Mouse (Mus musculus) myocyte (in vitro differentiated cells): ENCODE measurements around the gene Zfp385c. TPM values are rescaled to one million over a fixed set of nuclear protein-coding genes. Genes with fewer than 3 reads are reported as not detected.

Experiments
- H3K27me3 ChIP-seq: one replicate; pipeline ENCODE4 v1.6.1; 2011; ENCODE audit not compliant: control insufficient read depth, insufficient read depth, insufficient read length
- H3K36me3 ChIP-seq: one replicate; pipeline ENCODE4 v1.6.1; 2011; ENCODE audit not compliant: control insufficient read depth, insufficient read depth
- H3K4me2 ChIP-seq: one replicate; pipeline ENCODE4 v1.6.1; 2011; ENCODE audit warnings: low read depth, control low read depth
- H3K4me3 ChIP-seq: one replicate; pipeline ENCODE4 v1.5.1; 2011; ENCODE audit warnings: mild to moderate bottlenecking, control low read depth, moderate library complexity
- H3K79me2 ChIP-seq: one replicate; pipeline ENCODE4 v1.6.1; 2011; ENCODE audit not compliant: control insufficient read depth, insufficient read depth
- H3ac ChIP-seq: one replicate; pipeline ENCODE4 v1.6.1; 2011; ENCODE audit not compliant: control insufficient read depth, insufficient read length
- CEBPB ChIP-seq: IDR thresholded peaks from 2 replicates; pipeline ENCODE4 v1.6.1; 2011; ENCODE audit warnings: mild to moderate bottlenecking, moderate library complexity; ENCODE audit not compliant: poor library complexity, insufficient read depth, severe bottlenecking
- E2F4 ChIP-seq: IDR thresholded peaks from one replicate; pipeline ENCODE4 v1.6.1; 2011; ENCODE audit warnings: mild to moderate bottlenecking, control low read depth, moderate library complexity; ENCODE audit not compliant: insufficient read depth
- MAX ChIP-seq: IDR thresholded peaks from one replicate; pipeline ENCODE4 v1.6.1; 2011; ENCODE audit warnings: low read depth, mild to moderate bottlenecking, control low read depth
- MYOD1 ChIP-seq, 3 experiments: IDR thresholded peaks; one replicate each; pipeline ENCODE4 v1.6.1; 2011; ENCODE audit warnings: control low read depth in 2 of 3, low read depth in 2 of 3, mild to moderate bottlenecking in 2 of 3, moderate library complexity in 1 of 3; ENCODE audit not compliant: insufficient read length in 2 of 3, control insufficient read depth in 1 of 3
- MYOG ChIP-seq, 3 experiments: IDR thresholded peaks; one replicate each; pipeline ENCODE4 v1.6.1; 2011; ENCODE audit warnings: control low read depth in 2 of 3, low read depth in 2 of 3, mild to moderate bottlenecking in 2 of 3; ENCODE audit not compliant: insufficient read length in 2 of 3, control insufficient read depth in 1 of 3, insufficient read depth in 1 of 3
- POLR2A ChIP-seq: IDR thresholded peaks from one replicate; pipeline ENCODE4 v1.6.1; 2011; ENCODE audit warnings: low read depth, mild to moderate bottlenecking, control low read depth, moderate library complexity; ENCODE audit not compliant: insufficient read length
- POLR2AphosphoS2 ChIP-seq: IDR thresholded peaks from one replicate; pipeline ENCODE4 v1.6.1; 2011; ENCODE audit warnings: low read depth, control low read depth; ENCODE audit not compliant: insufficient read length
- REST ChIP-seq: IDR thresholded peaks from one replicate; pipeline ENCODE4 v1.6.1; 2011; ENCODE audit warnings: mild to moderate bottlenecking, control low read depth, moderate library complexity; ENCODE audit not compliant: insufficient read depth, insufficient read length
- SRF ChIP-seq: IDR thresholded peaks from one replicate; pipeline ENCODE4 v1.6.1; 2011; ENCODE audit warnings: low read depth; ENCODE audit not compliant: control insufficient read depth, insufficient read length
- TCF12 ChIP-seq: IDR thresholded peaks from one replicate; pipeline ENCODE4 v1.6.1; 2011; ENCODE audit warnings: mild to moderate bottlenecking, control low read depth; ENCODE audit not compliant: poor library complexity, insufficient read depth, severe bottlenecking
- TCF3 ChIP-seq: IDR thresholded peaks from one replicate; pipeline ENCODE4 v1.6.1; 2011; ENCODE audit warnings: low read depth, control low read depth; ENCODE audit not compliant: insufficient read length
- USF1 ChIP-seq: IDR thresholded peaks from one replicate; pipeline ENCODE4 v1.6.1; 2011; ENCODE audit warnings: low read depth, mild to moderate bottlenecking, control low read depth, moderate library complexity
- polyA plus RNA-seq: library from polyadenylated mRNA; unstranded; fragments of >200 nt; fragmentation: generic; extraction: Trizol; gene quantifications from one replicate; pipeline ENCODE4 v1.2.1, GENCODE M21; 2012; ENCODE audit warnings: missing spikeins

Zfp385c gene
- polyA plus RNA-seq, 1 experiment, result 0.24 TPM

DNA sequence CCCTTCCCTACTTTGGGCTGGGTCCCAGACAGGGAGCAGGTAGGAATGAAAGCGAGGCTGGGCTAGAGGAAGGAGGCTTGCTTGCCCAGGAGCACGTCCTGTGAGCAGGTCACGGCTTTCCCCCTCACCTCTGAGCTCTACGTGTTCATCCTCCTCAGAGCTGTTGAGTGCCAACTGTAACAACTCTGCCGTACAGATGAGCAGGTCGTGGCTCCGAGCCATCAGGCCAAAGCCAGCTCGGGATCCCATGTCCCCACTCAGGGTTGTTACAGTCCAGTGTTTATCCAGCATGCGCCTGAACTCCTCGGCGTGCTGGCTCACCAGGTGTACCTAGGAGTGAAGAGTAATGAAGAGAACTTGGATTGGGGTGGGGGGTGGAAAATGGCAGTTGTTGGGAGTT lies 11.1 kb upstream of the Zfp385c start:
- Histone ChIP-seq H3K4me3 (no peak overlapping the region), H3K36me3 (peaks cover 15% of the 10 kb centered on the region), H3ac (no peak overlapping the region), H3K27me3 (no peaks in the 10 kb centered on the region), H3K79me2 (no peaks in the 10 kb centered on the region), H3K4me2 (peak overlapping the region; percentile 55)
- TF ChIP-seq CEBPB (no peak), TCF3 (no peak)

DNA sequence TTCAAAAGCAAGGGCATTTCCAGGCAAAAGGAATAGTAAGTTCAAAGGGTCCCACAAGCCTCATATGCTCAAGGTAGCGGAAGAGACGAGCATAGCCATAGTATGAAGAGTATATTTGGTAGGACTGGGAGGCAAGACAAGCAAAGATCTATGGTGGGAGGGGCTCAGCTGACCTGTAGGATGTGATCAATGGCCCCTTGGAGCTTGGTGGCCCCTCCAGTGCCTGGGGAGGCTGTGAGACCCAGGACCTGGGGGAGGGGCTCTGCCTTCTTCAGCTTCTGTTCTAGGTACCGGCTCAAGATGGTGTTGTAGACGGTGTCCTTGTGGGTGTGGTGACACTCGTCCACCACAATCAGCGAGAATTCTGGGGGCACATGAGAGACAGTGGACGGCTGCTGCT lies 10.7 kb upstream of the Zfp385c start:
- Histone ChIP-seq H3K27me3 (no peaks in the 10 kb centered on the region), H3K36me3 (peaks cover 10% of the 10 kb centered on the region), H3K79me2 (no peaks in the 10 kb centered on the region), H3ac (no peak overlapping the region), H3K4me2 (peak overlapping the region; percentile 73), H3K4me3 (no peak overlapping the region)
- TF ChIP-seq MAX (no peak), CEBPB (no peak), MYOD1 (IDR thresholded peaks at IDR 0.05; ENCODE audit: control insufficient read depth in 1 of 3, insufficient read length in 2 of 3, low read depth in 2 of 3) (no peak), POLR2A (no peak), REST (no peak), MYOG (IDR thresholded peaks at IDR 0.05; ENCODE audit: control insufficient read depth in 1 of 3, insufficient read depth in 1 of 3, insufficient read length in 2 of 3, low read depth in 2 of 3) (no peak), E2F4 (no peak), USF1 (no peak), TCF12 (no peak), SRF (no peak), POLR2AphosphoS2 (no peak), TCF3 (no peak)

DNA sequence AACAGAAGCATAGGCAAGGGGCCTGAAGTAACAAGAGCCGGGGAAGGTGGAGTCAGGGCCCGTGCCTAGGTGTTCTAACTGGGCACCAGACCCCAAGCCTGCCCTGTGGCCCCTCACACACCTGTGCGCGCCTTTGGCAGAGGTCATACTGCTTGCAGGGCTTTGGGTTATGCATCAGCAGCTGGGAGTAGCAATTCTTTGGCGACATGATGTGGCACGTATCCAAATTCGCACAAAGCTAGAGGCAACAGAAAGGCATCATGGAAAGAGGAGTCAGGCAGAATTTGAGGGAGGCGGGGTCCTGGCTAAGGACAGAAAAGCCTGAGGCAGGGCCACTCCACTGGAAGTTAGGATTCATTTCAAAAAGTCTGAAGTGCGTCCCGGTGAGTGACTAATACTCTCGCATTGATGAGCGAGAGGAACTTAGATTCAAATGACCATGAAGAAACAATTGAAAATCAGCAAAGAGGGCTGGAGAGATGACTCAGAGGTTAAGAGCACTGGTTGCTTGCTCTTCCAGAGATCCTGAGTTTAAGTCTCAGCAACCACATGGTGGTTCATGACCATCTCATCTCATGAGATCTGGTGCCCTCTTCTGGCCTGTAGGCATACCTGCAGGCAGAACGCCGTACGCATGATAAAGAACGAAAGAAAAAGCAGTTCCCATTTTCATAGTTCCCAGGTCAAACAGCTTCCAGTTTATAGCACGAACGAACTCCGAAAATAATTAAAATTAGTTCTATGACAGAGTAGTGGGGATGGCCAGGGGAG lies 10.0 kb upstream of the Zfp385c start:
- no peaks in the 10 kb centered on the region for H3K27me3 ChIP-seq
- H3K4me2 ChIP-seq, result peak overlapping the region; percentile 73
- TF ChIP-seq TCF3 (no peak), REST (no peak), TCF12 (no peak), USF1 (no peak), MAX (no peak), MYOG (IDR thresholded peaks at IDR 0.05; ENCODE audit: control insufficient read depth in 1 of 3, insufficient read depth in 1 of 3, insufficient read length in 2 of 3, low read depth in 2 of 3) (no peak), E2F4 (no peak), POLR2A (no peak), CEBPB (no peak), POLR2AphosphoS2 (no peak), SRF (no peak), MYOD1 (IDR thresholded peaks at IDR 0.05; ENCODE audit: control insufficient read depth in 1 of 3, insufficient read length in 2 of 3, low read depth in 2 of 3) (no peak)
- peaks cover 6% of the 10 kb centered on the region for H3K36me3 ChIP-seq
- H3K79me2 ChIP-seq, result no peaks in the 10 kb centered on the region
- no peak overlapping the region for H3ac ChIP-seq
- H3K4me3 ChIP-seq, result no peak overlapping the region

DNA sequence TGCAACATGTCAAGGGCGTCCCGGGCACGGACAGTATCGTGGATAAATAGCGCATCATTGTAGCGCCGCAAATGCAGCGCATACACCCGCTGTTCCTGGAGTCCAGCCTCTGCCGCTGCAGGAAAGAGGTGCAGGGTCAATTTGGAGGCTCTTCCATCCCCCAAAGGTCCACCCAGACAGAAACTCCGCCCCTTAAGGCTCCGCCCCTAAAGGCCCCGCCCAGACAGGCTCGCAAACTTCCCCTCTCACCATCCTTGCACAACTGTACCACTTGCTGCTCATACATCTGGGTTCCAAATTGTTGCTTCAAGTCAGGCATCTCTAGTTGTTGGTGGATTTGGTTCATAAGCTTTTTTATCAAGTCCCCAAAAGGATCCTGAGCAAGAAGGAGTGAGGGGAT lies 9.0 kb upstream of the Zfp385c start:
- Histone ChIP-seq H3K27me3 (no peaks in the 10 kb centered on the region), H3ac (no peak overlapping the region), H3K79me2 (no peaks in the 10 kb centered on the region), H3K4me3 (no peak overlapping the region), H3K36me3 (peaks cover 4% of the 10 kb centered on the region), H3K4me2 (no peak overlapping the region)
- TF ChIP-seq TCF12 (no peak), POLR2A (no peak), E2F4 (no peak), TCF3 (no peak), USF1 (no peak), CEBPB (no peak)

DNA sequence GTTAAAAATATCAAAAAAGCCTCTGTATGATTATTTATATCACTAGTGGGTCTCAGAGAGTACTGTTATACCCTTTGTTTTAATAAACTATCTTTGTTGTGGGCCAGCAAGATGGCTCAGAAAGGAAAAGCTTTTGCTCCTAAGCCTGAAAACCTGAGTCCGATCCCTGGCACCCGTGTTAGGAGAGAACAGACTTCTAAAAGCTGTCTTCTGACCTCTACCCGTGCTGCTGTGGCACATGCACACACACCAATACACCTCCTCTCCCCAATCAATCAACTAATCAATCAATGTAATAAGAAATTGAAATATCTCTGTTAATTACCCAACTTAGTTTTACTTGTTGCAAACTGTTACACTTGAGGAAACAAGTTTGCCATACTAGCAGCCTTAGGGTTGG lies 8.5 kb upstream of the Zfp385c start:
- no peak overlapping the region for H3K4me3 ChIP-seq
- H3ac ChIP-seq, result no peak overlapping the region
- H3K36me3 ChIP-seq, result no peaks in the 10 kb centered on the region
- TF ChIP-seq USF1 (no peak), E2F4 (no peak), POLR2A (no peak), SRF (no peak), TCF3 (no peak), MYOG (IDR thresholded peaks at IDR 0.05; ENCODE audit: control insufficient read depth in 1 of 3, insufficient read depth in 1 of 3, insufficient read length in 2 of 3, low read depth in 2 of 3) (no peak), POLR2AphosphoS2 (no peak), MYOD1 (IDR thresholded peaks at IDR 0.05; ENCODE audit: control insufficient read depth in 1 of 3, insufficient read length in 2 of 3, low read depth in 2 of 3) (no peak), MAX (no peak), CEBPB (no peak), REST (no peak)
- no peak overlapping the region for H3K4me2 ChIP-seq
- no peaks in the 10 kb centered on the region for H3K79me2 ChIP-seq
- H3K27me3 ChIP-seq, result no peaks in the 10 kb centered on the region
